Mouse (Mus musculus): ENCODE results near the gene Fto.

DNA sequence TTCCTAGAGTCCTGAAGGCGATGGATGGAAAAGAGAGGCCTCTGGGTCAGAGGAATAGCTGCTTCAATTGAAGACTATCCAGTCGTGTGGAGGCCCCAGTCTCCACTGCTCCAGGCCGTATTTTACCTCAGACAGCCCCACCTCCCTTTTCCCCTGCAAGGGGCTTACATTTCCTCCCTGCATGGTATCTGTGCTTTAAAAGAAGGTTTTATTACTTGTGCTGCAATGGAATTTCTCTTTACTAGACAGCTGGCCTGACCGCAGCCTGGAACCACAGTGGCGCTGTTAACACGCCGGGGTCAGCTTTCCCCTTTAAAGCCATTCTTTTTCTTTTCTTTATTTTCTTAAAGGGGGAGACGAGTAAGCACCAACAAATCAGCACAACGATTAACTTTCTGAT, 300.3 kb downstream of the Fto start:
- no peak for TF ChIP-seq POLR2A (IDR thresholded peaks at IDR 0.05; ENCODE audit: low read depth, low read length)
- no peak for TF ChIP-seq CTCF (conservative IDR thresholded peaks at IDR 0.05; ENCODE audit: insufficient read depth, insufficient read length, low read depth, low read length)
